Mouse (Mus musculus) cerebellum, postnatal 25 days (tissue): ENCODE measurements around the gene Zcchc9.
"Not testable (repeated sequence)": the region's sequence is repeated elsewhere in the genome, so short reads cannot be mapped to it uniquely, and the experiment has no call there.

Experiments used
- DNase-seq, 2 experiments: peaks; one replicate each; pipeline ENCODE4 v3.0.0; 2021; ENCODE audit warnings: mixed read lengths in 2 of 2

Gene Zcchc9

DNA sequence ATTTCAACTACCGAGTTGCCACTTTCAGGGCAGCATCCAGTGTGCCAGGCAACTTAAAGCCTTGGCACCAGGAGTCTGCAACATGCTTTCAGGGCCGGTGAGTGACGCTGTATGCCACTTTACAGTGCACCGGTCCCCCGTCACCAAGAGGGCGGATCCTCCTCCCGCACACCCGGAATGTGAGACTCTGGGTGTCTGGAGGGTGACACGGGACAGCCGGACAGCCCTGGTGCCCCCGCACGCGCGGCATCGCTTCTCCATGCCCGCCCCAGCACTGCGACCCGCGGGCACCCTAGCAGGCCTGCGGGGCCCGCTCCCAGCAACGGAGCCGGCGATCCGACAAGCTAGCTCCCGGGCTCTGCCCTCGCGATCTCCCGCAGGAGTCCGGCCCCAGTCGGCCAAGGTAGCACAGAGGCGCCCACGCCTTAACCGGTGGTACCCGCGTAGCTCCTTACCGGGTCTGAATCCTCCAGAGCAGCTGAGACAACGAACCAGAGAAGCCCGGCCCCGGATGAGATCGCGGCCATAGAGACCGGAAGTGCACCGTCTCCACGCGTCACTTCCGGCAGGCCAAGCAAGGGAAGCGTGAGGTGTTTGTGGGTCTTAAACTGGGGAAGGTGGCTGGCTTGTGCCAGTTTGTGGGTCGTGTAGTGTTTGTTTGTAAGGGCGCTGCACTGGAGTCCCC is at the start of gene Zcchc9:
TSS of gene Zcchc9 (minus strand) at position 551 of the 685 bp plus-strand sequence.
- DNase-seq, result peak; percentile 94

DNA sequence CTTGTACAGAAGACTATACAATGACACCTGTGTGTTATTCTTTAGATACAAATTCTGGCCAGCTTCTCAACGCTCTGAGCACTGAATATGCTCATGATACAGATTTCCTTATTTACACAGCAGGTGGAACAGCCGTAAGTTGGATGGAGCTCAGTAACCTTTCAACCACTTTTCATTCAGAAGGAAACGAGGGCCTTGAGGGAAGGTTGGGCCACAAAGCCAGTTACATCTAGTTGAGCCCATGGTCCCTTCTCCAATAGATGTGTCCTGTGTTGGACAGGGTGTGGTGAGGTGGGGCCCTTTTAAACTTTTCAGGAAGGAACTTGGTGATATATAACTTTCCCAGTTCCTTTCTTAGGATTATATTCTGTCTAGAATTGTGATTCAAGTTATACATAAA is 46.9 kb upstream of the Zcchc9 start:
- DNase-seq, result no peak

DNA sequence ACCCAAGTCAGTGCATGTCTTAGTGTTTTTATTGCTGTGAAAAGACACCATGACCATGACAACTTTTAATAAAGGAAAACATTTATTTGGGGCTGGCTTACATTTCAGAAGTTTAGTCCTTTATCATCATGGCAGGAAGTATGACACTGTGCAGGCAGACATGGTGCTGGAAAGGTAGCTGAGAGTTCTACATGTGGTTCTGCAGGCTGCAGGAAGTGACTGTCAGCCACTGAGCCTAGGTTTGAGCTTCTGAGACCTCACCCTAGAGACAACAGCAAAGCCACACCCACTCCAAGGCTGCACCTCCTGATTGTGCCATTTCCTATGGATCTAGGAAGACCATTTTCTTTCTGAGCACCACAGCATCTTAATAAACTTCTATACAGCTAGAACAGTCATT is 20.4 kb upstream of the Zcchc9 start:
- DNase-seq, result no peak

DNA sequence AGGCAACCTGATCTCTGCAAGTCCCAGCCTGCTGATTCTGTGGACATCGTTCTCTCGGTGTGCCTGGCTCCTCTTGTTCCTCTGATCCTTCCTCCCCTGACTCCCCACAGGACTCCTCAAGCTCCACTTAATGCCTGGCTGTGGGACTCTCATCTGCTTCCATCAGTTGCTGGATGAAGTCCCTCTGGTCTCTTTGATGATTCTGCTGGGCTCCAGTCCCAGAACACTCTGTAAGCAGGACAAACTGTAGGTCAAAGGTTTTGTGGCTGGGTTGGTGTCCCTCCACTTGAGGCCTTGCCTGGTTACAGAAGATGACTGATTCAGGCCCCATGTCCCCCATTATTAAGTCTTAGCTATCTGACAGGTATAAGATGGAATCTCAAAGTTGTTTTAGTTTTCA is 18.6 kb upstream of the Zcchc9 start:
- DNase-seq, result no peak

DNA sequence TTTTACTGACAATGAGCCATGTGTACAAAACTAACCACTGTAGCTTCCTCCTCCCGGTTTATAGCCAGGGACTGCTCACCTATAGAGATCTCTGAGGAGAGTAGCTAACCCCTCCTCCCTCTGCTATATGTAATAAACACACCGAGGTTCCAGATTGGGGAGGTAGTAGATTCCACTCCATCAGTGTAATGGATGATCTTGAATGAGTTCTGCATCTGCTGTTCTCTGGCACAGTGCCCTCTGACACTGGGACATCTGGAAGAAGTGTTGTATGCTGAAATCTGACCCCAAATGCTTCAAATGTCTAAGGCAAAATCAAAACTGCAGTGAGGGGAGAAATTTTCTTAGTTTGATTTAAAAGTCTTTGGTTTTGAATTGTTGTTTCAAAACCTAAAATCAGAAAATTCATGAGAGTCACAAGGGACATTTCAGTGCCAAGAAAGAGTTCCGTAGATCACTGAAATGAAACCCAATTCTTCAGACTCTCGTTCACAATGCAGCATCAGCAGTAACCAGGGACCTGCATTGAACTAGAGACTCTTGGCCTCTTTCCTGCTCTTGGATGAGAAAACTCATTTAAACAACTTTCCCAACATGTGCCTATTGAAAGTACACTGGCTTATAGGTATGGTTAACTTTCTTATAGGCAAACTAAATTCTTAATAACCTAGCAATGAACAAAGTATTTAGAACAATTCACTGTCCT is 17.5 kb upstream of the Zcchc9 start:
- no peak for DNase-seq

- no peak for DNase-seq
These were observed 16.2 kb upstream of the Zcchc9 start for GRCm38 (mm10) chr13:91823735-91824134.

DNA sequence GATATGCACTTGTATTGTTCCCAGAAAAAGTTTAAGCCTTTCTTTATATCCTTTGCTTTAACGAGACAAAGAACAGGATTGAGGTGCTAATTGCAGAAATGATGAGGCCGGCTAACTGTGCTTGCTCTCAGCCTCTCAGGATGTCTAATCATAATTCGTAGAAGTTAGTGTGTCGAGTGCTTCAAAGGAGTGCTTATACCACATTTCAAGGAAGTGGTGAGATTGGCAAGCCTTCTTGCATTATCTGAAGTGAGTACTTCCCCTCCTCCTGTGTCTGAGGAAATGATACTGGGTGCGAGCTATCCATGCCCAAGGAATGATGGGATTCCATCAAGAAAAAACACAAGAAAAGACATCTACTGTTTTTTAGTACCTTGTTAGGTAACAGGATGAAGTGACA is 7.2 kb upstream of the Zcchc9 start:
- DNase-seq, result no peak

- DNase-seq, result no peak
These were observed 2.0 kb upstream of the Zcchc9 start for GRCm38 (mm10) chr13:91809476-91809875.

DNA sequence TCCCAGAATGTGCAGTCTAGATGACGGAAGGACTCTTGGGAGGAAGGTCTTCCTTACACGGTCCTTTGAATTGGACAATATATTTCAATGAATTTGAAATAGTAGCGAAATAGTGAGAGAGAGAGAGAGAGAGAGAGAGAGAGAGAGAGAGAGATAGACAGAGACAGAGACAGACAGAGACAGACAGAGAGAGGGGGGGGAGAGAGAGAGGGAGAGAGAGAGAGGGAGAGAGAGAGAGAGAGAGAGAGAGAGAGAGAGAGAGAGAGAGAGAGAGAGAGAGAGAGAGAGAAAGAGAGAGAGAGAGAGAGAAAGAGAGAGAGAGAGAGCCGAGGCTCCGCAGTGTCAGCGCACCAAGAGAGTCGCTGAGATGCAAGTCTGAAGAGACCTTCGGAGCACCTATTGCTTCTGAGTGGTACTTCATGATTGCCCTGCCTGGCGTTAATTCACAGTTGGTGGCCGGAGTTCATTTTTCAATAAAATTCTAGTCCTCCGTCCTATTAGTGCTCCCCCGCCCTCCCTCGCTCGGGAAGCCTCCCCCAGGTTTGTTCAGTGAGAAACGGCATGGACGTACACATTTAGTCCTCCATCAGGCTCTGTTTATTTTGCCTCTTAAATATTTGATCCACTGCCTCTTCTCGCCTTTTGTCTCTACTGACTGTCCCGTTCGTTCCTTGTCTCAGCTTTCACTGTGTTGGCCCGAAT is 520 bp upstream of the Zcchc9 start:
- peak; percentile 32 to 43 for DNase-seq

- DNase-seq, result no peak
These were observed 5.8 kb downstream of the Zcchc9 start for GRCm38 (mm10) chr13:91801726-91802125.

GRCm38 (mm10) chr13:91797442-91797841 is 10.1 kb downstream of the Zcchc9 start:
- DNase-seq, result no peak

GRCm38 (mm10) chr13:91796916-91797315 is 10.6 kb downstream of the Zcchc9 start:
- no peak for DNase-seq

DNA sequence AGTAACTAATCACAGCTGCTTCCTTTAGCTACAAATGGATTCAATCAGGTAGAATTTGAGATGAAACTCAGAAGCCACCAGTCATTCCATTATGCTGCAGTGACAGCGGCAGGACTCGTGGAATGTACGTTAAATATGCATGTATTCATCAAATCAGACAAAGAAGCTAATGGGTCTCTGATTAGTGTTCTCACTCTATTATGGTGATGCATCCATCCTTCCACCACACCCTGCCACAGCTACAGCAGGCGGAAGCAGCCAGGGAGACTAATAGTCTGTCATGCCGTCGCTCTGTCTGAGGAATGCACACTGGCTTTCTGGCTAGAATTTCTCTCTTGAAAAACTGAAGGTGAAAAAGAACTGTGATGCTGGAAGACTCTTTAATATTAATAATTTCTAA is 11.5 kb downstream of the Zcchc9 start:
- no peak for DNase-seq

GRCm38 (mm10) chr13:91795593-91795992 is 11.9 kb downstream of the Zcchc9 start:
- no peak for DNase-seq

DNA sequence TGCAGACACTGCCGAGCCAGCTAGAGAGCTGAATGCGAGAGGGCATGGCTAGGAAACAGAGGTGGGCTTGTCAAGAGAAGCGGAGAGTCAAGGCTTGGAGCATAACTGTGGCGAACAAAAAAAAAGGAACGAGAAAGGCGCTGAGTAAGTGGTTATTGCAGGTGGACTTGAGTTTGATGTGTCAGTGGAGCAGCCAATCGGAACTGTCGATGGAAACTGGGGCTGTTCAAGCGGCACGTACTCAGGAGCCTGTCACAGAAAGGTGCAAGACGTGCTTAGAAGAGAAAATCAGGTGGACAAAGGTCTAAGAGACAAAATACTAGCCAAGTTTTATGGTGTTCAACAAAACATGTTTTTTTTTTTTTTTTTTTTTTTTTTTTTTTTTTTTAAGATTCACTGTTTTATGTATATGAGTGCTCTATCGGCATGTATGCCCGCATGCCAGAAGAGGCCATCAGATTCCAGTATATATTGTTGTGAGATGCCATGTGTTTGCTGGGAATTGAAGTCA is 12.5 kb downstream of the Zcchc9 start:
- no peak for DNase-seq

- no peak for DNase-seq
These were observed 15.5 kb downstream of the Zcchc9 start for GRCm38 (mm10) chr13:91792035-91792434.

DNA sequence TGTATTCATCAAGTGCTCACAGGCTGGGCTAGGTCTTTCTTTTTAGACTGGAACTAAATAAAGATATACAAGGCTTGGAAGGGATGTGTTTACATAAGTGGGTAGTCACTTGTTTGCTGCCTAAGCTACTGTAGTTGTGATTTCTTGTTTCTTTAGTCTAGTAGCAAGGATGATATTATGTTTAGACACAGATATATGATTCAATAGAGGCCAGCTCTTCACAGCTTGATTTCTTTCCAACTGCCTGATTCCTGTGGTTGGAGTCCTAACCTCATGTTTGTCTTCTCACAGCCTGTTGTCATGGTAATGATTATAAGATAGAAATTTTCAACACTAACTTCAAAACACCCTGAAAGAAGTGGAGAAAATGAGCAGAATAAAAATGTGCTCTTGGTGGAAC is 27.6 kb downstream of the Zcchc9 start:
- DNase-seq, result no peak

DNA sequence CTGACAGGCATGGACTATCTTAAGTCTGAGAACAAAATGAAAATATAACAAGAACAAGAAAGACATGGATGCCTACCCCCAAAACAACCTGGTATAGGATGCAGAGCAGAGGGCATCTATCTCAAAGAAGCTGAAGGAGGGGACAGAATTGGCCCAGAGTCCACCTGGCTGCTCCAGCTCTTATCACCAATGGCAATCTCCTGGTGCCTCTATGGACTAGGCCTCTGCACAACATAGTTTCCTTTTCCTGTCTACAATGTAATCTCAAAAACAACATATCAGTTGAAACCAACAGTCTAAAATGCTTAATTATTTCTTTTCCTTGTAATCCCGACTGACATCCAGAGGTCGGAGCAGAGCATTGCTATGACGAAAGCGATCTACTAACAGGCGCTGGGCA is 29.4 kb downstream of the Zcchc9 start:
- DNase-seq, result no peak

- no peak for DNase-seq
These were observed 38.5 kb downstream of the Zcchc9 start for GRCm38 (mm10) chr13:91768683-91769651.

- no peak for DNase-seq
These were observed 41.9 kb downstream of the Zcchc9 start for GRCm38 (mm10) chr13:91765627-91766026.

GRCm38 (mm10) chr13:91763654-91764053 is 43.9 kb downstream of the Zcchc9 start:
- DNase-seq, result not testable (repeated sequence)

GRCm38 (mm10) chr13:91761654-91762445 is 45.7 kb downstream of the Zcchc9 start:
- no peak for DNase-seq
